Mouse (Mus musculus) lung, postnatal 10 days (tissue): ENCODE data around the gene Ptges3.

Experiments
- DNase-seq: peaks from one replicate; pipeline ENCODE4 v3.0.0; 2021

The Ptges3 gene

DNA sequence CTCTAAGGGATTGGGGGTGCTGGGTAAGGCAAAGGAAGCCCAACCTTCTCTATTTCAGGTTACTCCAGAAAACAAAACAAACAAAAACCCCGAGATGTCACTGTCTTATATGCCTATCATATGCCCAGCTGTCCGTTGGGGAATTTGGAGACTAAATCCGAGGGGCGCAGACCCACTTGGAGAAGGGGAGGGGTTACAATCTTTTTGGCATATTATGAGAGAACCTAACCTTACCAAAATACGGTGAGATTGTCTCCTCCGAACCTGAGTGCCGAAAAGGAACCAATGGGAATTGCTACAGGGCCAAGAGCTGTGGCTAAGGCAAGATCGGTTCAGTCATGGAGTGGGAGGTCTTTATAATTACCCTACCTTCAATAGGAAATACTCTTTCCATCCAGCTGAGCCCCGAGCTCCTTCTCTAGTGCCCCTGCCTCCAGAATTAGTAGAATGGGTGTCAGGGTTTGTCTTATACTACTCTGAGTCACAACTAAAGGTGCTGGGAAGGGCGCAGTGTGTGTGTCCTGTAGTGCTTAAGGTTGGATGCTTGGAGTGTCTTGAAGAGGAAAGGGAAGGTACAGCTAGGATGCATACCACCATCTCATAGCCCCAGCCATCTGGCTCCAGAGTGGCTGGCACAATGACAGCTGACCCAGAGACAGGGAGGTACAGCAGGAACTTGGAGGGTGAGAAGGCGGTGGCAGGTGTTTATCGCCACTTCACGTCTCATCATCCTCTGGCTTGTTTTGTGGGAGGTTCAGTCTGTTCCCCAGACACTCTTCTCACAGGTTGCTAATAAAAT is 34.9 kb downstream of the Ptges3 start:
- DNase-seq = peak; percentile 33

DNA sequence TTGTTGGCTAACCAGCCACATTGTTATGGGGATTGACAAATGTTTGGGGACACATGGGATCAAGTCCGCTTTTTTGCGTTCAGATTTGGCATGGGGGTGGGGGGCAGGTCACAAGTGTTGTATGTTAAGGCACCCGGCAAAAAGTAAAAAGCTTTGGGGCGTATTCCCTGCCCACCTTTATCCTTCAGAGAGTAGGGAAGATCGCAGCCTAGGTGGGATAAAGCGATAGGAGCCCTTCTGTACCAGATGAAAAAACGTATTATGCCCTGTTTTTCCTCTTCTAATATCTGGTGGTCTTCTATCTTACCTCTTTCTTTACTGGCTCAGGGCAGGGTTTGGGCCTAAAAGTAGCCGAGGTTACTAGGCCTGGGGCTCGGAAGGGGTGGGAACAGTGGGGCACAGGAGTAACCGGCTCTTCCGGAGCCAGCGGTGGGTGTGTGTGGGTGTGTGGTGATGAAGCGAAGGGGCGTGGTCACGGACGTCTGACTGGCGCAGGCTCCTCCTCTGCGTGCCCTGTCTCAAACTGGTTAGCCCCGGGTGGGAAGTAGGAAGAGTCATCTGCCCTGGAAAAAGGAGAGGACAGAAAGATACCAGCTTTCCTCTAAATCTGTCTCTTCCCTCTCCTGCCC is 35.7 kb downstream of the Ptges3 start:
- DNase-seq = peak; percentile 95

DNA sequence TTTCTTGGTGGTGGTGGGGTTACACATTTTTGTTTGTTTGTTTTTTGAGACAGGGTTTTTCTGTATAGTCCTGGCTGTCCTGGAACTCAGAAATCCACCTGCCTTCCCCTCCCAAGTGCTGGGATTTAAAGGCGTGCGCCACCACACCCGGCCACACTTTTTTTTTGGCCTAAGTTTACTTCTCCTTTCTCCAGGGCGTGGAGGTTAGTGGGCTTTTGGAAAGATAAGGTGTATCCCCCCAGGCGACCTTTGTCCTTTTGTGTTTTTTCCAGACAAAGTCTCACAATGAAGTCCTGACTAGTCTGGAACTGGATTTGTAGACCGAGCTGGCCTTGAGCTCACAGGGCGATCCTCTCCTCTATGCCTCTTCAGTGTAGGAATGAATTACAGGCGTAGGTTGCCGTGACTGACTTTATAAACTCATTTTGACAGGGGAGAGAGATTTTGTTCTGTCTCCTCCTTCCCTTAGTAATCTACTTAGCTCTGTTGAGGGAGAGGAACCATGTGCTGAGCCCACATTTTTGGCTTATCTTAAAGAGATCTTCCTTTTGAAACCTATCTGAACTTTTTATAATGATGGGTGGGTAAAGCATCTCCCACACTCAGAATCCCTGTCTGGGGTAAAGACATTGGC is 36.4 kb downstream of the Ptges3 start:
- DNase-seq = no peak

DNA sequence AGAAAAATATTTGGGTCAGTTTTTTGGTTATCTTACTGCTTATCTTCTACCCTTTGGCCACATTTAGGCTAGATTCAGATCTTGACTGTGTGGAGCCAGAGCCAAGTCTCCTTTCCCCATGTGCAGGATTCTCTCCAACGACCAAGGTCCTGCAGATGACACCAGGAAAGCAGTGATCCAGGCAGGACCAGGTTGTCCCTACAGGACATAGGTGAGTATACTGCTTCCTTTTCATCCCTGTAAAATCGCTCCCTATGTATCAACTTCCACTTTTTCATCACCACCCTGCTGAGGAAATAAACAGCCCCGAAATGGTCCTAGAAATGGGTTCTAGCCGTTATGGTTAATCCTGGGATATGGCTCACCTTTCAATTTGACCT is 37.5 kb downstream of the Ptges3 start:
- no peak for DNase-seq

DNA sequence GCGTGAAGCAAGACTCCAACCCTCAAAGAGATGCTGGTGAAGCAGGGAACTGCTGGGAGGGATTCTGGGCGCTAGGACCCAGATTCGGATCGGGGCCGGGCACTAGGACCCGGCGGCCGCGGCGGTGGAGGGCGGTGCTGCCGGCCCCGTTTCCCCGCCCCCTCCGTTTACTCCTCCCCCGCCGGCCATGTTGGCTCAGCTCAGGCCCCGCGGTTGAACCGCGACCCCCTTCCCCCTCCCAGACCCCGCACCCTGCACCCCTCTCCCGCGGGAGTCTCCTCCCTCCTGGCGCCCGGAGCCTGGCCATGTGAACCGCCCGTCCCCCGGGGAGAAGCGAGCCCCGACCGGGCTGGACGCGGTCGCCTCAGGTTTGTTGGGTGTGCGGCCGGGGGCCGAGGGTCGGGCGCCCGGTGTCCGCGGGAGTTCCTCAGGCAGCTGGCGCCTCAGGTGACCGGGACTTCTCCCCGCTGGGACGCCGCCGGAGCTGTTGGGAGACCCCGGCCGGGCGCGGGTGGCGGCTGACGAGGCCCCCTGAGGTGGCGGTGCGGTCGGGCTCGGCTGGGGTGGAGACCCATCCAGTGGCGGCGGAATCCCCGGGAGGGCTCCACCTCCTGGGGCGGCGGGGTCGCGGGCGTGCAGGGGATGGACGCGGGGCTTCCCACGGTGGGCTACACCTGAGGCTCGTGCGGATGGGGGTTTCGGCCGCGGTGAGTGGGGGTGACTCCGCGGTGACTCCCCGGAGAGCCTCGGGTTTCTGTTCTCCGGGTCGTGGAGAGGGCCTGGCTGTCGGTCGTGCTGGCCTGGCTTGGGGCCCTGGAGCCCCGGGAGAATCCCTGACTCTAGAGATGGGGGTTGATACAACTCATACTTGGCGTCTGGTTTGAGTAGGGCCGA is 38.2 kb downstream of the Ptges3 start:
- DNase-seq = peak; percentile 88

DNA sequence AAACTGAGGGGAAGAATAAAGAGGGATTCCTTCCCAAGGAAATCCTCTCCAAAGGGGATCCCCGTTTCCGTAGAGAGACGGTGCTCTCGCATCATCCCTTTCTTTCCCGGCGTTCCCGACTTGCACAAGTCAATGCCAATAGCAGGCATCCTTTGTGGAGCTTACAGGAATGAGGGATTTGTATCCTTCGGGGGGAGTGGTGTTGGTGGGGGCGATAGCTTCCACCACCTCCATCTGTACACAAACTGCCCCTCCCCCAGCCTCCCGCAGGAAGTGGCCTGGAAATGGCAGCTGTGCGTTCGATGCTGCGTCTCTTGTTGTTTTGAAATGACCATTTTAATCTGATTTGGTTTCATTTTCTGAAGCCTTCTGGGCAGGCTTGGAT is 38.8 kb downstream of the Ptges3 start:
- DNase-seq = peak; percentile 84

DNA sequence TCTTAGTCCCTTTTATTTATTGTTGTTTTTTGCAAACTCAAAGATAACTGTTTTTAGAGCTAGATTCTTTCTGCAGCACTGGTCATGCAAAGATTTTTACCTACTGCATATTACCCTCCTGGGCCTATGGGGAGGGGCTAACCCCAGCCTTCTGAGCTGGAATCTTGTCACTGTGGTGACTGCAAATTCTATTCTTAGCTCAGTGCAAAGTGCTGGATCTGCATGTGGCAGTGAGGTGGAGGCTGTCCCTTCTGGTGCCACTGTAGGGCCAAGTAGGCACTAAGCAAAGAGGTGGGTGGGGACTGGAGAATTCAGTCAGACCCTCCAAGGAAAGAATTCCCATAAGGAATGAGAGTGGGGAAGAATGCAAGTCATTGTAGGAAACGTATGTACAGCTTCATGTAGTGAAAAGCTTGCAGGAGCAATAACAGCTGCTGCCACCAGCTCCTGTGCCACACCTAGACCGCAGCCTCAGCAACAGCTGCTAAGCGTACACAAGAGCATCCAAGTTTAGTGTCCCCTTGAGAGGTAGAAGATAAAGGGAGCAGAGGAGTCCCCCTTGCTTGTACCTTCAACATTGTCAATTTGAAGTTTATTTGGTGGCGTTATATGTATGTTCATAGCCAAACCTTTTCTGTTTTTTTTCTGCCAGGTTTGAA is 51.5 kb downstream of the Ptges3 start:
- DNase-seq = no peak

DNA sequence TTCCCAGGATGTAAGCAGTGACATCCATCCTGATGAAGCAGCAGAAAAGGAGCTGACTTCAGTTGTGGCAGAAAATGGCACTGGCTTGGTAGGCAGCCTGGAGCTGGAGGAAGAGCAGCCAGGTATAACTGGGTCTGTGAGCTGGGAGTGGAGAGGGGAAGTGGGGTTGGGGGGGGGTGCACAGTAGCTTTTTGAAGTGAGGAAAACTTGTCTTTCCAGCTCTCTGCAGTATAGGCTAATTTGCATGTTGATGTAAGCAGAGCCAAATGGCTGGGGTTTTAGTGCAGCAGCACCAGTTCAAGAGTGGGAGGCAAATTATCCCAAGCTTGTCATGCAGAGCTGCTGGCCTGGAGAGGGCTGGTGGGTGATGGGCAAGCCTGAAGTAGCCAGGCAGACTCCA is 52.5 kb downstream of the Ptges3 start:
- DNase-seq = no peak

DNA sequence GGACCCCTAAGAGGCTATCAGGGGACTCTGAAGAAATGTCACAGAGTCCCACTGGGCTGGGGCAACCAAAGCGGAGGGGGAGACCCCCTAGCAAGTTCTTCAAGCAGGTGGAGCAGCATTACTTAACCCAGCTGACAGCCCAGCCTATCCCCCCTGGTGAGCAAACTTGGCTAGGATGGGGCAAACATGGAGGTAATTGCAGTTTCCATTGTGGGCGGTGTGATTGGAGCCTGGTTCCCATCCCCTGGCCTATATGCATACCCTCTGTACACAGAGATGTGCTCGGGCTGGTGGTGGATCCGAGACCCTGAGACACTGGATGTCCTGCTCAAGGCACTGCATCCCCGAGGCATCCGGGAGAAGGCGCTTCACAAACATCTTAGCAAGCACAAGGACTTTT is 65.1 kb downstream of the Ptges3 start:
- no peak for DNase-seq

DNA sequence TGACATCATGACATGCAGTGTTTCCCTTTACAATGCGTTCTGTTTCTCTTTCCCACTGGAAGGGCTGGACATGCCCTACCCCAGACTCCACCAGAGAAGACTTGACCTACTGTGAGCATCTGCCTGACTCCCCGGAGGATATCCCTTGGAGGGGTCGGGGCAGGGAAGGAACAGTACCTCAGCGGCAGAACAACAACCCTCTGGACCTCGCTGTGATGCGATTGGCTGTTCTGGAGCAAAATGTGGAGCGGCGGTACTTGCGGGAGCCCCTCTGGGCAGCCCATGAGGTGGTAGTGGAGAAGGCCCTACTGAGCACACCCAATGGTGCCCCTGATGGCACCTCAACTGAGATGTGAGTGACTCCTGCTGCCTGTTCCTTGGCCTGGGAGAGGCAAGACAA is 66.1 kb downstream of the Ptges3 start:
- no peak for DNase-seq

DNA sequence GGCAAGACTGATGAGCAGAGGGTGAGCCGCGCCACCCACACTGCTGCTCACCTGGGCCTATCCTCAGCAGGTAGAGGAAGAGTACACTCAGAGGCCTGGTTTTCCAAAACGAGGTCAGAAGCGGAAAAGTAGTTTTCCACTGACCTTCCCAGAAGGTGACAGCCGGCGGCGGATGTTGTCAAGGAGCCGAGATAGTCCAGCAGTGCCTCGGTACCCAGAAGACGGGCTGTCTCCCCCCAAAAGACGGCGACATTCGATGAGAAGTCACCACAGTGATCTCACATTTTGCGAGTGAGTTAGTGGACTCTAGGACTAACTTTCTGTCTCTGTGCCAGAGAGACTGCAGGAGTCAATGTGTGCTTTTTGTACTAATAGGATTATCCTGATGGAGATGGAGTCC is 67.2 kb downstream of the Ptges3 start:
- no peak for DNase-seq
